Mouse (Mus musculus) heart, embryonic 15.5 days (tissue): ENCODE measurements at regions not wholly inside any gene's neighbourhood (a gene's known extent, or its start where the extent isn't known, plus 50 kb on each side); places are given as distances from the start of the nearest gene placed in this dataset.

Experiments
- ATAC-seq: fragments of 200-750 bp; cut with Nextera tagmentation; replicated peaks from 2 replicates; pipeline ENCODE4 v1.8.0; 2017; ENCODE audit warnings: low read depth, moderate TSS enrichment; ENCODE audit not compliant: insufficient number of reproducible peaks, insufficient read depth, low FRiP score
- H3K27ac ChIP-seq: fragments of 300-500 bp; sonication (generic); 2 replicates; pipeline ENCODE4 v1.5.1; 2015; ENCODE audit warnings: mild to moderate bottlenecking, inconsistent platforms
- H3K27me3 ChIP-seq: fragments of 300-500 bp; sonication (generic); 2 replicates; pipeline ENCODE4 v1.6.1; 2015; ENCODE audit warnings: inconsistent platforms
- H3K36me3 ChIP-seq: fragments of 300-500 bp; sonication (generic); 2 replicates; pipeline ENCODE4 v1.6.1; 2015; ENCODE audit warnings: mild to moderate bottlenecking, inconsistent platforms
- H3K4me1 ChIP-seq: fragments of 300-500 bp; sonication (generic); replicated peaks from 2 replicates; pipeline ENCODE4 v1.6.1; 2015; ENCODE audit warnings: inconsistent platforms
- H3K4me2 ChIP-seq: fragments of 300-500 bp; sonication (generic); 2 replicates; pipeline ENCODE4 v1.6.1; 2015; ENCODE audit warnings: inconsistent platforms, mild to moderate bottlenecking, moderate library complexity
- H3K4me3 ChIP-seq: fragments of 300-500 bp; sonication (generic); 2 replicates; pipeline ENCODE4 v1.5.1; 2015; ENCODE audit warnings: mild to moderate bottlenecking, inconsistent platforms
- H3K9ac ChIP-seq: fragments of 300-500 bp; sonication (generic); 2 replicates; pipeline ENCODE4 v1.6.1; 2015; ENCODE audit warnings: mild to moderate bottlenecking, inconsistent platforms
- H3K9me3 ChIP-seq: fragments of 300-500 bp; sonication (generic); replicated peaks from 2 replicates; pipeline ENCODE4 v1.6.1; 2016; ENCODE audit warnings: inconsistent platforms
- WGBS: fragments of 180-500 bp; shearing (Covaris S2); methylation state at CpG from one replicate; pipeline ENCODE4 v1.1.7; 2015; ENCODE audit warnings: mixed read lengths; 5-methylcytosine and 5-hydroxymethylcytosine counted together

DNA sequence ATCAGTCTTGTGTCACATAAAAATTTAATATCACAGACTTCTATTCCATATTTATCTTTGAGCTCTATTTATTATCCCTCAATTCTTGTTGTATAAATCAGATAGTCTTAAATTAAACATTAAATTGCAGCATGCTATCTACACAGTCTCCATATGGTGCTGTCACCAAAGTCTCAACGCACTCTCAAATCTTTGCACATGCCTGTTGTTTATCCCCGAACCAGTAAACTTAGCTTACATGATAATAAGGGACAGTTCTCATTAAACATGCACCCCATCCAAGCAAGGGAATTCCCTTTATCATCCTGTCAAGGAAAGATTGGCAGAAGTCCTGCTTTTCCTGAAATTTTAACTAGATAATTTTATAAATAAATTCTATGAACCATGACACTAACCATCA is 483.8 kb downstream of the Basp1 start:
- Histone ChIP-seq H3K9me3 (no peaks in the 10 kb centered on the region), H3K4me2 (no peak overlapping the region), H3K4me1 (no peaks in the 10 kb centered on the region), H3K27me3 (no peaks in the 10 kb centered on the region), H3K27ac (no peak overlapping the region), H3K4me3 (no peak overlapping the region), H3K36me3 (no peaks in the 10 kb centered on the region), H3K9ac (no peak overlapping the region)
- 61% methylated on average over 2 of the region's 2 CpGs for WGBS
- ATAC-seq = no peak

- ATAC-seq = no peak
- H3K4me3 ChIP-seq = no peak overlapping the region
- 73% methylated on average over 1 of the region's 1 CpGs for WGBS
- no peaks in the 10 kb centered on the region for H3K4me1 ChIP-seq
- no peak overlapping the region for H3K9ac ChIP-seq
- no peaks in the 10 kb centered on the region for H3K27me3 ChIP-seq
- H3K4me2 ChIP-seq = no peak overlapping the region
- no peaks in the 10 kb centered on the region for H3K36me3 ChIP-seq
- no peaks in the 10 kb centered on the region for H3K9me3 ChIP-seq
- no peak overlapping the region for H3K27ac ChIP-seq
Observed at GRCm38 (mm10) chr15:24911866-24912265, 501.7 kb downstream of the Basp1 start.

DNA sequence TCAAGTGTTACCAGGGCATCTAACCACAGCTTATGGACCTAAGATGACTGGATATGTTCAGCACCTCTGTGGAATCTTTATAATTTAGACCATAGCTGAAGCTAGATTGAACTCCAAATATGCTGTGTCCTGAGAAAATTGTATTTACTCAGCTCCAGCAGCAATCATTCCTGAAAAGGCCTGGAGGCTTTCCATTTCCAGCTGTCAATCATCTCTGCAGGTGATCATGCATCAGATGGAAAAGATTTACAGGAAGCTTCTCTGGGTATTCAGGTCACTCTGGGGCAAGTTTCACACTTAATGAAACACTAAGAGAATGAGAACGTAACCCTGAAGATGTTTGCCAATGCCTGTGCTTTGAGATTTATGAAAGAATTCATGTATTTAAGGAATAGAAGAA is 502.1 kb downstream of the Basp1 start:
- no peaks in the 10 kb centered on the region for H3K9me3 ChIP-seq
- ATAC-seq = no peak
- no peaks in the 10 kb centered on the region for H3K36me3 ChIP-seq
- H3K4me1 ChIP-seq = no peaks in the 10 kb centered on the region
- no peak overlapping the region for H3K9ac ChIP-seq
- no peak overlapping the region for H3K4me3 ChIP-seq
- H3K27ac ChIP-seq = no peak overlapping the region
- WGBS = 78% methylated on average over 1 of the region's 1 CpGs
- no peak overlapping the region for H3K4me2 ChIP-seq
- H3K27me3 ChIP-seq = no peaks in the 10 kb centered on the region

- H3K4me3 ChIP-seq = no peak overlapping the region
- ATAC-seq = no peak
- H3K27ac ChIP-seq = no peak overlapping the region
- no peaks in the 10 kb centered on the region for H3K27me3 ChIP-seq
- no peak overlapping the region for H3K9ac ChIP-seq
- no peaks in the 10 kb centered on the region for H3K36me3 ChIP-seq
- WGBS = 54% methylated on average over 4 of the region's 4 CpGs
- no peaks in the 10 kb centered on the region for H3K9me3 ChIP-seq
- H3K4me2 ChIP-seq = no peak overlapping the region
- H3K4me1 ChIP-seq = no peaks in the 10 kb centered on the region
Observed at GRCm38 (mm10) chr15:24906957-24907356, 506.6 kb downstream of the Basp1 start.

- H3K27ac ChIP-seq = no peak overlapping the region
- H3K27me3 ChIP-seq = no peaks in the 10 kb centered on the region
- no peak overlapping the region for H3K4me2 ChIP-seq
- 70% methylated on average over 1 of the region's 1 CpGs for WGBS
- H3K4me3 ChIP-seq = no peak overlapping the region
- H3K9ac ChIP-seq = no peak overlapping the region
- H3K4me1 ChIP-seq = no peaks in the 10 kb centered on the region
- no peaks in the 10 kb centered on the region for H3K36me3 ChIP-seq
- H3K9me3 ChIP-seq = no peaks in the 10 kb centered on the region
- ATAC-seq = no peak
Observed at GRCm38 (mm10) chr15:24878846-24879245, 534.7 kb downstream of the Basp1 start.

GRCm38 (mm10) chr15:24877711-24878598 is 535.6 kb downstream of the Basp1 start:
- no peak overlapping the region for H3K27ac ChIP-seq
- no peaks in the 10 kb centered on the region for H3K36me3 ChIP-seq
- 73% methylated on average over 6 of the region's 6 CpGs for WGBS
- no peak overlapping the region for H3K9ac ChIP-seq
- no peaks in the 10 kb centered on the region for H3K9me3 ChIP-seq
- no peak overlapping the region for H3K4me2 ChIP-seq
- ATAC-seq = no peak; the same call in 1 of the 2 replicates
- H3K4me1 ChIP-seq = no peaks in the 10 kb centered on the region
- no peaks in the 10 kb centered on the region for H3K27me3 ChIP-seq
- no peak overlapping the region for H3K4me3 ChIP-seq

DNA sequence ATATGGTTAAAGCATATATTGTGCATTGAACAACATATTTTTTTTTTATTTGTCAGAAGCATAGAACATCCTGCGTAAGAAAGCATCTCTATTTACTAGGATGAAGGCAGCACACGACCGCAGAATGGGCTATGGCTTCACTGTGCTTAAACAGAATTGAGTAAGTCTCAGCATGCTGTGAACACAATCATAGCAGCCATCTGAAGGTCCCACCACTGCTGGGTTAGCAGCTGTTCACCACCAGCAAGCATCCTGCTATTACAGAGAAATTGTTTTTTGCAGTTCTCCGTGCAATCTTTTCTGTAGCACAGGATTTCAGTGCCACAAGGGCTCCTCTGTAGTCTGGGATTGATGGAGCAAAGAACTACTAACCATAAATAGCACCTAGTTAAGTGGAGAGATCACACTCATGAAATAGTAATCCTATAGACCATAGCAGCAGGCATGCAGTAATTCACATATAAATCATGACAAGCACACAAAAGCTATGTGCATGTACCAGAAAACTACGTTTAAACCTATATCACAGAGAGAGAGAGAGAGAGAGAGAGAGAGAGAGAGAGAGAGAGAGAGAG is 537.3 kb downstream of the Basp1 start:
- WGBS = 78% methylated on average over 5 of the region's 5 CpGs

DNA sequence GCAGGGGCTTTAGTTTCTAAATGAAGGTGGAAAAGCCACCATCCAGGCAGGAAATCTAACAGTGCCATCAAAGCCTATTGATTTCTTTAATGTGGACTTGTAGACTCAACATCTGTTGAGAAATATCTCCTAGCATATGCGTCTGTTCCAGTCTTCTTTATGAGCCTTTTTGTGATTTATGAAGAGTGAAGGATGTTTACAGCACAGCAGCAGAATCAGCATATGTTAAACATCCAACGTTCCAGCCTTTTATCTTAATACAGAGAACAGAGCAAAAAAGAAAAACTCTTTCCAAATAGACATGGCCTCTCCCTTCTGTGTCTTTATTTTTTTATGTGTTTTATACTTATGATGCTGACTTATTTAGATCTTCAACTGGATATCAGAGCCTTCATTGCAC is 573.3 kb downstream of the Basp1 start:
- no peaks in the 10 kb centered on the region for H3K4me1 ChIP-seq
- ATAC-seq = no peak
- H3K4me3 ChIP-seq = no peak overlapping the region
- H3K9me3 ChIP-seq = no peaks in the 10 kb centered on the region
- H3K27me3 ChIP-seq = no peaks in the 10 kb centered on the region
- H3K36me3 ChIP-seq = no peaks in the 10 kb centered on the region
- H3K27ac ChIP-seq = no peak overlapping the region
- H3K9ac ChIP-seq = no peak overlapping the region
- 70% methylated on average over 2 of the region's 2 CpGs for WGBS
- no peak overlapping the region for H3K4me2 ChIP-seq

More for the DNA sequence above, 537.3 kb downstream of the Basp1 start:
- Histone ChIP-seq H3K36me3 (no peaks in the 10 kb centered on the region), H3K27ac (no peak overlapping the region), H3K9me3 (no peaks in the 10 kb centered on the region), H3K9ac (no peak overlapping the region), H3K4me1 (no peaks in the 10 kb centered on the region), H3K4me2 (no peak overlapping the region), H3K4me3 (no peak overlapping the region), H3K27me3 (no peaks in the 10 kb centered on the region)
- ATAC-seq = no peak

DNA sequence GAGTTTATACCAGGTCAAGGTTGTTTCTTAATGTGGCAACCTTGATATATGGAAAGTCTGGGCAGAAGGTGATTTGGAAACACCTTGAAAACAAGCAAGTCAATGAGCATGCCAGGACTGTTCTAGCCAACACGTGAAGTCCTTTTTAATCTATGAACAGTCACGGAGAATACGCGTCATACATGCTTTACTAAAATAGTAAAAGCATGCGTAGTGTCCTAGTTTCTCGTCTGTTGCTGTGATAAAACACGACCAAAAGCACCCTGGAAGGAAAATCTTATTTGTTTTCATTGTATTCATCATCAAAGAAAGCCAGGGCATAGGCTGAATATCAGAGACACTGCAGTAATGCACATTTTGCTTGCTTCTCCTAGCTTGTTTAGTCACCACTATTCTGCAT is 575.2 kb downstream of the Basp1 start:
- Histone ChIP-seq H3K36me3 (no peaks in the 10 kb centered on the region), H3K9me3 (no peaks in the 10 kb centered on the region), H3K27me3 (no peaks in the 10 kb centered on the region), H3K4me1 (no peaks in the 10 kb centered on the region), H3K27ac (no peak overlapping the region), H3K4me2 (no peak overlapping the region), H3K4me3 (no peak overlapping the region), H3K9ac (no peak overlapping the region)
- WGBS = 83% methylated on average over 7 of the region's 7 CpGs
- ATAC-seq = no peak

GRCm38 (mm10) chr15:24827881-24828280 is 585.7 kb downstream of the Basp1 start:
- Histone ChIP-seq H3K36me3 (no peaks in the 10 kb centered on the region), H3K27ac (no peak overlapping the region), H3K4me1 (no peaks in the 10 kb centered on the region), H3K4me3 (no peak overlapping the region), H3K9me3 (no peaks in the 10 kb centered on the region), H3K4me2 (no peak overlapping the region), H3K27me3 (no peaks in the 10 kb centered on the region), H3K9ac (no peak overlapping the region)
- WGBS = 91% methylated on average over 1 of the region's 1 CpGs
- ATAC-seq = no peak

- ATAC-seq = no peak
- no peak overlapping the region for H3K4me2 ChIP-seq
- H3K9me3 ChIP-seq = no peaks in the 10 kb centered on the region
- no peak overlapping the region for H3K27ac ChIP-seq
- H3K9ac ChIP-seq = no peak overlapping the region
- no peaks in the 10 kb centered on the region for H3K36me3 ChIP-seq
- H3K4me3 ChIP-seq = no peak overlapping the region
- no peaks in the 10 kb centered on the region for H3K4me1 ChIP-seq
- no peaks in the 10 kb centered on the region for H3K27me3 ChIP-seq
Observed at GRCm38 (mm10) chr15:24827259-24827658, 586.3 kb downstream of the Basp1 start.

- no peak for ATAC-seq
- 64% methylated on average over 1 of the region's 1 CpGs for WGBS
- Histone ChIP-seq H3K4me3 (no peak overlapping the region), H3K36me3 (no peaks in the 10 kb centered on the region), H3K9me3 (no peaks in the 10 kb centered on the region), H3K27ac (no peak overlapping the region), H3K27me3 (no peaks in the 10 kb centered on the region), H3K4me2 (no peak overlapping the region), H3K9ac (no peak overlapping the region), H3K4me1 (no peaks in the 10 kb centered on the region)
Observed at GRCm38 (mm10) chr15:24796836-24797235, 616.7 kb downstream of the Basp1 start.
